ENCODE assay signal across 13 mouse cellular contexts in genomic region chr4:102840062-102840798, GRCm38 (mm10).
DNase-seq lines count a peak whose midpoint lies in the region; ATAC-seq and TF ChIP-seq lines count a peak whose summit lies in the region.
"Had no signal": no experiment of that assay in that cellular context is flagged by ENCODE, and none has a peak within 500 bp of the region (broad histone marks: within the 10 kb centered on the region; RNA-seq: fewer than 3 reads in every experiment).

No protein-coding gene starts in this region.

- no peak for TF ChIP-seq CTCF in hindbrain, postnatal 0 days (IDR thresholded peaks at IDR 0.05; ENCODE audit: low read depth)
- TF ChIP-seq CTCF in liver, postnatal 0 days (IDR thresholded peaks at IDR 0.05; ENCODE audit: low read depth), result no peak

- ATAC-seq in hindbrain, embryonic 15.5 days (ENCODE audit: low FRiP score, low read depth), result no peak
- ATAC-seq in hindbrain, postnatal 0 days, result no peak
- peak; percentile 11; the same call in 1 of the 2 replicates for ATAC-seq in forebrain, embryonic 16.5 days
- ATAC-seq in kidney, embryonic 15.5 days (replicated peaks; ENCODE audit: low FRiP score), result peak; percentile 90
- ATAC-seq in liver, postnatal 0 days, result peak; percentile 68; the same call in 1 of the 2 replicates
- ATAC-seq: CD4-positive, CD25-positive, alpha-beta regulatory T cell, adult 4 months; Patski had no signal

- no peak for TF ChIP-seq EP300 in liver, postnatal 0 days (IDR thresholded peaks at IDR 0.05; ENCODE audit: low read depth)

- H3K4me3 ChIP-seq in hindbrain, embryonic 15.5 days, result no peak overlapping the region
- no peak overlapping the region for H3K4me3 ChIP-seq in hindbrain, postnatal 0 days (ENCODE audit: low read length)
- no peak overlapping the region for H3K4me3 ChIP-seq in forebrain, embryonic 16.5 days (replicated peaks; ENCODE audit: low read length)
- no peak overlapping the region for H3K4me3 ChIP-seq in kidney, embryonic 15.5 days (replicated peaks)
- no peak overlapping the region for H3K4me3 ChIP-seq in liver, postnatal 0 days (ENCODE audit: low read depth, low read length)
- H3K4me3 ChIP-seq: heart, embryonic 15.5 days; myocyte had no signal

- no peaks in the 10 kb centered on the region for H3K27me3 ChIP-seq in hindbrain, embryonic 15.5 days
- no peaks in the 10 kb centered on the region for H3K27me3 ChIP-seq in hindbrain, postnatal 0 days (ENCODE audit: insufficient read depth, low read length)
- H3K27me3 ChIP-seq in forebrain, embryonic 16.5 days (replicated peaks; ENCODE audit: control insufficient read depth, insufficient read depth, low read length), result no peaks in the 10 kb centered on the region
- no peaks in the 10 kb centered on the region for H3K27me3 ChIP-seq in kidney, embryonic 15.5 days
- H3K27me3 ChIP-seq in liver, postnatal 0 days (ENCODE audit: insufficient read depth, low read length), result no peaks in the 10 kb centered on the region
- H3K27me3 ChIP-seq: heart, embryonic 15.5 days; Patski had no signal

- no peak for DNase-seq in hindbrain, postnatal 0 days (ENCODE audit: low spot score)
- DNase-seq in liver, postnatal 0 days, result no peak
- no peak for DNase-seq in c-Kit-positive CD71-positive TER-119-positive erythroid progenitor cells, embryonic 14.5 days (ENCODE audit: low spot score)
- DNase-seq in ovary, adult 18-20 months (ENCODE audit: low spot score), result no peak
- DNase-seq: adrenal gland, adult 8-10 months; retina, postnatal 1 day had no signal

- no peaks in the 10 kb centered on the region for H3K9me3 ChIP-seq in hindbrain, embryonic 15.5 days
- no peaks in the 10 kb centered on the region for H3K9me3 ChIP-seq in hindbrain, postnatal 0 days (ENCODE audit: low read length)
- H3K9me3 ChIP-seq in forebrain, embryonic 16.5 days (ENCODE audit: control insufficient read depth, low read length), result no peaks in the 10 kb centered on the region
- H3K9me3 ChIP-seq in kidney, embryonic 15.5 days (replicated peaks), result no peaks in the 10 kb centered on the region
- H3K9me3 ChIP-seq in liver, postnatal 0 days (ENCODE audit: low read length), result no peaks in the 10 kb centered on the region
- H3K9me3 ChIP-seq: heart, embryonic 15.5 days had no signal

- H3K27ac ChIP-seq in hindbrain, embryonic 15.5 days (replicated peaks), result peak overlapping the region; percentile 22; the same call in 1 of the 2 replicates
- H3K27ac ChIP-seq in hindbrain, postnatal 0 days, result no peak overlapping the region
- H3K27ac ChIP-seq in forebrain, embryonic 16.5 days (ENCODE audit: low read length), result peak overlapping the region; percentile 13; the same call in 1 of the 2 replicates
- peak overlapping the region; percentile 64 for H3K27ac ChIP-seq in kidney, embryonic 15.5 days
- peak overlapping the region; percentile 75 for H3K27ac ChIP-seq in liver, postnatal 0 days (ENCODE audit: low read depth)
- H3K27ac ChIP-seq: heart, embryonic 15.5 days had no signal

- H3K4me2 ChIP-seq in hindbrain, embryonic 15.5 days, result no peak overlapping the region
- no peak overlapping the region for H3K4me2 ChIP-seq in hindbrain, postnatal 0 days (ENCODE audit: low read depth, low read length)
- H3K4me2 ChIP-seq in forebrain, embryonic 16.5 days (ENCODE audit: low read length), result no peak overlapping the region
- H3K4me2 ChIP-seq in kidney, embryonic 15.5 days, result no peak overlapping the region
- H3K4me2 ChIP-seq in liver, postnatal 0 days (ENCODE audit: low read depth, low read length), result no peak overlapping the region
- H3K4me2 ChIP-seq: heart, embryonic 15.5 days had no signal

- no peaks in the 10 kb centered on the region for H3K36me3 ChIP-seq in hindbrain, embryonic 15.5 days
- H3K36me3 ChIP-seq in hindbrain, postnatal 0 days (ENCODE audit: insufficient read depth, low read length), result no peaks in the 10 kb centered on the region
- no peaks in the 10 kb centered on the region for H3K36me3 ChIP-seq in forebrain, embryonic 16.5 days (ENCODE audit: control insufficient read depth, insufficient read depth)
- H3K36me3 ChIP-seq in kidney, embryonic 15.5 days, result no peaks in the 10 kb centered on the region
- H3K36me3 ChIP-seq in liver, postnatal 0 days (replicated peaks; ENCODE audit: insufficient read depth, low read length), result no peaks in the 10 kb centered on the region
- H3K36me3 ChIP-seq: heart, embryonic 15.5 days had no signal

- WGBS in hindbrain, embryonic 15.5 days, result 74% methylated on average over 7 of the region's 7 CpGs
- WGBS in hindbrain, postnatal 0 days, result 61% methylated on average over 7 of the region's 7 CpGs
- WGBS in forebrain, embryonic 16.5 days, result 59% methylated on average over 7 of the region's 7 CpGs
- 39% methylated on average over 7 of the region's 7 CpGs for WGBS in kidney, embryonic 15.5 days
- 60% methylated on average over 7 of the region's 7 CpGs for WGBS in liver, postnatal 0 days (ENCODE audit: insufficient replicate concordance)

- H3K9ac ChIP-seq in hindbrain, embryonic 15.5 days, result no peak overlapping the region
- H3K9ac ChIP-seq in hindbrain, postnatal 0 days (replicated peaks; ENCODE audit: low read length), result no peak overlapping the region
- H3K9ac ChIP-seq in forebrain, embryonic 16.5 days (replicated peaks; ENCODE audit: low read depth, low read length), result no peak overlapping the region
- no peak overlapping the region for H3K9ac ChIP-seq in kidney, embryonic 15.5 days
- H3K9ac ChIP-seq in liver, postnatal 0 days (replicated peaks), result no peak overlapping the region
- H3K9ac ChIP-seq: heart, embryonic 15.5 days had no signal

- H3K4me1 ChIP-seq in hindbrain, embryonic 15.5 days (replicated peaks), result peaks cover 16% of the 10 kb centered on the region
- peaks cover 8% of the 10 kb centered on the region for H3K4me1 ChIP-seq in hindbrain, postnatal 0 days (ENCODE audit: insufficient read depth, low read length)
- H3K4me1 ChIP-seq in forebrain, embryonic 16.5 days (replicated peaks; ENCODE audit: control insufficient read depth, insufficient read depth, low read length), result peaks cover 15% of the 10 kb centered on the region
- H3K4me1 ChIP-seq in kidney, embryonic 15.5 days, result peaks cover 15% of the 10 kb centered on the region
- H3K4me1 ChIP-seq in liver, postnatal 0 days (ENCODE audit: insufficient read depth), result 0 out of 2 replicates have a peak, but pooled peaks cover 3% of the 10 kb centered on the region
- H3K4me1 ChIP-seq: heart, embryonic 15.5 days had no signal

Comparison
In these comparisons a context has a peak if more than half of its experiments do, and no peak if none do; other contexts are left out.
1. ATAC-seq: peak in forebrain, embryonic 16.5 days (single experiment), kidney, embryonic 15.5 days (single experiment) and liver, postnatal 0 days (single experiment); none in hindbrain, embryonic 15.5 days (single experiment) and hindbrain, postnatal 0 days (single experiment).